Mouse (Mus musculus) adrenal gland, postnatal 10 days (tissue): ENCODE data around the gene Pdk4. TPM values are rescaled to one million over a fixed set of nuclear protein-coding genes. Genes with fewer than 3 reads are reported as not detected.

ENCODE experiments used
- DNase-seq: peaks from one replicate; pipeline ENCODE4 v3.0.0; 2021; ENCODE audit warnings: mixed read lengths
- long read RNA-seq, 2 experiments: library from polyadenylated mRNA; stranded (forward); transcript quantifications; one replicate each; pipeline ENCODE4 v2.0.0; 2021
- total RNA-seq, 2 experiments: library from RNA; stranded (reverse); gene quantifications; 2 replicates each; pipeline ENCODE4 v1.2.3; 2021

The Pdk4 gene
- total RNA-seq, result 100 to 1,000 TPM; 616 to 745 TPM
- long read RNA-seq, experiment 1, transcript Pdk4-201 (11 exons, 3,484 nt), result major isoform, 374 of 684 reads
- long read RNA-seq, experiment 1, partial matches to known transcripts, result 96 of 684 reads
- long read RNA-seq, experiment 1, other reads (novel, unspliced or antisense), result 211 of 684 reads
- long read RNA-seq, experiment 2, transcript Pdk4-201 (11 exons, 3,484 nt), result major isoform, 492 of 580 reads
- long read RNA-seq, experiment 2, partial matches to known transcripts, result 27 of 580 reads
- long read RNA-seq, experiment 2, other reads (novel, unspliced or antisense), result 60 of 580 reads

DNA sequence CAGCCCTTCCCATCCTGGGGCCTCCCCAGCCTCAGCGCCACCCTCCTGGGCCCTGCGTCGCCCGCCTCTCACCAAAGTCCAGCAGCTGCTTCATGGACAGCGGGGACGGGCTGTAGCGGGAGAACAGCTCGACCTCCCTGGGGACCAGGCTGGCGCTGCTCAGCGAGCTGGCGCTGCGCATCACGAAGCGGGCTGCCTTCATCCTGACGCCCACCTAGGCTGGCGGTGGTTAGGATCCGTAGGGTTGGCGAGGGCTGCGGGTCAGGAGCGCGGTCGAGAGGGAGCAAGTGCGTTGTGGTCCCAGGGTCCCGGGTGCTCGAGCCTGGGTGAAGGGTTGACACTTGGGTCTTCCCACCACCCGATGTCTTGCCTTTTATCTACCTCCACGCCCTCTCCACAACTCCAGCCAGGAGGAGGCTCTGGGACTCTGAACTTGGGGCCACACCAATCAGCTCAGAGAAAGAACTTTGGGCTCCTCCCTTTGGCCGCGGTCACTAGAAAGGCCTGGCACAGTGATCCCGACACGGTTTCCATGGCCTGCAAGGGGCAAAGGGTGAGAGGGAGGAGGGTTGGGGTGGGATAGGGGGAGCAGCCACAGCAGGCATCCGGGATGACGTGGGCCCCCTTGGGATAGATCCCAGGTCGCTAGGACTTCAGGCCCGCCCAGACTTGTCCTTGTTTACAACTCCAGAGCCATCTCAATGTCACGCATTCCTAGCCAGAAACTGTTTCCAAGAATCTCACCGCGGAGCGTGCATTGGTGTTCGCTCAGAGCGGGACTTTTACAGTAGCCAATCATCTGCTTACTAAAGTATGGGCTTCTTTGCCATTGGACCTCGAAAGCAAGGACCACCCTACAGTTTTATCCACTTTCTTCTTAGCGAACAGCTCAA is at the start of gene Pdk4:
Pdk4 (minus strand) TSS at position 349 of the 893 bp plus-strand sequence.
- peak; percentile 91 for DNase-seq

DNA sequence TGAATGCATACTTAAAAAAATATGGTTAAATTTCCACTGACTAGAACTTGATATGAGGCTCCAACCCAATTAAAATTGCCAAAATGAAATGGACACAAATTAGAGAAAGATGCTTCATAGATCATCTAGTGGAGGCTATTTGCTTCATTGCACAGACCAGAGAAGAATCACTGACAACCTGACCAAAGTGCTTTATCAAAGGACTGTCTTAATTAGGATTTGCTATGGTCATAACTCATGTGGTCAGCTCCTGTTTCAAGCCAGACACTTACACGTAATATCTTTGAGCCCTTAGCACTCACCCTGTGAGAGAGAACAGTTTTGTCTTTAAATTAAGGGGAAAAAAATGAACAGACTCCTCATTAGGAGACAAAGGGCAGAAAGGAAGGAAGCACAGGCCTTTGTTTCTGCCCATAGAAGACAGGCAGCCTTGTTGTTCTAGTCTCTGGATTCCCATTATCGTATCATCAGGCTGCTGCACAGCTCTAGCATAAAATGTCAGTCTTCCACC is 41.8 kb upstream of the Pdk4 start:
- DNase-seq, result no peak

DNA sequence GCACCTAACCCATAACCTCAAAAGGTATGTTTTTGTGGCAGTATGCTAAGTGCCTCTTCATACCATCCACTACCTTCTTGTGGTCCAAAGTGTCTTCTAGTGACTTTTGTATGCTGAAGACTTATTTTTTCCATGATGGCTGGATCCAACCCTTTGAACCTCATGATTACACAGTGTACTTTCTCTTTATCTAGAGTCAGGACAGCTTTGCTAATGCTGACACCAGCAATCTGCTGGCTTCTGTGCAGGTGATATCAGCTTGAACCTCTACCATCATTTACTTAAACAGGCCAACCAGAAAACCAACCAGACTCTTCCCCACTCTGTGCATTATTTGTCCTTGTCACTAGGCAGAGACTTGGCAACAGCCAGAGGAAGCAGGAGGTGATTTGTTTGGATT is 39.6 kb upstream of the Pdk4 start:
- DNase-seq, result no peak

DNA sequence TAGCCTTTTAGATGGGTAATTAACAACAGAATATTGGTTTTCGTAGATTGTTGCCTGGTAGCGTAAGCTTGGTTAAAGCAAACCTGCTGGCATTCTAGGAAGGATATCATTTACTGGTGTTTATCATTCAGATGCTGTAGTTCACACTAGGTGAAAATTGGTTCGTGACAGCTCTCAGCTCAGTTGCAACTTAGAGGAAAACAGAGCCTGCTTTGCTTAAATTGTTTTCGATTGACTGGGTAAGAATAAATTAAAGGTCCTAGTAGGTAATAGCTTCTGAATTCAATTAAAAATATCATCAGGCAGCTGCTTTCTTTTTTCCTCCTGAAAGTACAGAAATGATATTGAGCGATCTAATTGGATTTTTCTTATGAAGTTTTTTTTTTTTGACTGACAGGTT is 21.0 kb upstream of the Pdk4 start:
- no peak for DNase-seq

DNA sequence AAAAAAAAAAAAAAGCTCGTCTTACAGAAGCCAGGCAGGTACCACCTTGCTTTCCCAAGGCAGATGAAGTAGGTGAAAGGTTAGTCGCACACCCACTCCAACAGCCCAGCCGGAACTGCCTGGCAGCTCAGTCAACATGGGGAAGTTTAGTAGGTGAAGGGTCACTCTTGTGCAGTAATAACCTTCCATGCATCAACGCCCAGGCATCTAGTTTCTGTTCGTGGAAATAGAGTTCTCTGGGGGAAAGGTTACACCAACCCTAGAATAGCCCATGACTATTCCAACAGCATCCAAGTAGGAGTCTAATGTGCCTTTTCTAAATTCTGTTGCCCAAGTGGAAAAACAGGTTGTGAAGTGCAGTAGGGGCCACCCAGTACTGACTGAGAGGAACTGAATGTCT is 13.6 kb upstream of the Pdk4 start:
- DNase-seq, result peak; percentile 68

DNA sequence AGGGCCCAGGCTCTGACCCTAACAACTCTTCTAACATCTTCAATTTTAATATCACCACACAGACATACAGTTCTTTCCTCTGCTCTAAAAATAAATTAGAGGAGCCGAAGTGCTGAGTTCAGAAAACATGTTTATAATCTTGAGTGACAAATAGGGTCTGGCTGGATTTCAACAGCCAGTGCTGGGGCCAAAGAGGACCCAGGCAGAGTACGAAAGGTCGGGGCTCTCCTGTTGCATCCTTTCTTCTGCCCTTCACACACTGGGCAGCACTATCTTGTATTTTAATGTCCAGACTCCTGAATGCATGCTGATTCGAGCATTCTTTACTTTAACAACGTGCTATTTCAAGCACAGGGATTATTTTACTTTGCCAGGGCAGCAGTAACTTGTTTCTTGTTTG is 13.2 kb upstream of the Pdk4 start:
- DNase-seq, result peak; percentile 64

DNA sequence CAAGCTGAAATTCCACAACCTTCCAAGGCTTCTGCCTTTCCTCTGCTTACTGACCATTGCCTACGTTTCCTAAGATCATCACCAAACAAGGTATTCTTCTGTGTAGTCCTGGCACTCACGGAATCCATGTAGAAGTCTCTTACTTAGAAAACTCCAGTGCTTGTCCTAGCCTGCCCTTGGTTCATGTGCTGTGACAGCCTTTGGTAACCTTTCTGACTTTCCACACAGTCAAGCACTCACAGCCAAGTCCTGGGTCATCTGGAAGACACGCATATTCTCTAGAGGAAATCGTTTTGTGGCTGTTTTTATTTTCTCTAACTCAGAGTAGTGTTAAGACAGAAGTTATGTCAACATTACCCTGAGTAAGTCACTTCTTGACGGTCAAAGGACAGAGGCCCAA is 11.7 kb upstream of the Pdk4 start:
- peak; percentile 46 for DNase-seq

DNA sequence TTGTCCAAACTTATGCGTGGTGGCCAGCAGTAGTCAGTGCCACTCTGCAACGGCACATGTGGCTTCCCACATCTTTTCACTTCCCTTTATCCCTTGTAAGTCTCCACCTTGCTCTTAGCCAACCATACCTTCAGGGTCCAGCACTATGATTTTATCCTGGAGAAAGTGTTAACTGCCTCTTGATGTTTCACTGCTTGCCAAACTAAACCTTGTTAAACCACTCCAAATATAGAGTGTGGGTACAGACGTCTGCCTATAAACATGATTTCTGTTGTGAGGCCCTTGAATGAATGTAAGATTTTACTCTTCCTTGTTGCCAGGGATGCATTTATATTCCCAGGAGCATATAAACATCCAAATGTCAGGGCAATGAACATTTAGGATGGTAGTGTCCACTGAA is 10.2 kb upstream of the Pdk4 start:
- DNase-seq, result no peak

DNA sequence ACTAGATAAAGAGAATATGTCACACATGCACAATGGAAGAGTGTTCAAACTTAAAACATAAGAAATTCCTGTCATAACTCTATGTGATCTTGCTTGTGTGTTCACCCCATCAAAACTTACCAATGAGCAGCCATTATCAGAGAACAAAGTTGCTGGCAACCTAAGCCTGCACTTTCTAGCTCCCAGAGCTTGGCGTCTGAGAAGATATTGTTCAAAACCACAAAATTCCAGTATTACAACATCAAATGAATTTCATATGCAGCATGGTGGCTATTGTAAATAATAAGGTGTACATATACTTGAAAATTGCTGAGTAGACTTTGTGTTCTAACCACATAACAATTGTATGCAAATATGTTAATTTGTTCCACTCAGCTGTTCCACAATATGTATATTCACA is 6.7 kb upstream of the Pdk4 start:
- DNase-seq, result no peak

DNA sequence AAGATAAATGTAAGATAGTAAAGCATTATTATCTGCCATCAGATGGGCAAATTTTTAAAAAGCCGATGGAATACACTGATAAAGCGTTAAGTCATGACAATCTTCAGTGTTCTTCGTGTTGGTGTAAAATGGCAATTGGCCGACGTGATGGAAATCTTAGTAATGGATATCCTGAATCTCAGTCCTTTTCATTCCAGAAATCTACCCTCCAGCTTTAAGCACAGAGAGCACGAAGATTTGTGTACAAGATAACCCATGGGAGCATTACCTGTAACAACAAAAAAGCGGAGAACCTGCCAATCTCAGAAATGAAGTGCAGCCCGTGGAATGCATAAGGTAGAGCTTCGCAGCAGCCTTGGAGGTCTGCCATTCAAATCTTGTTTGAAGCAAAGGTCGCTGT is 5.4 kb upstream of the Pdk4 start:
- DNase-seq, result no peak

DNA sequence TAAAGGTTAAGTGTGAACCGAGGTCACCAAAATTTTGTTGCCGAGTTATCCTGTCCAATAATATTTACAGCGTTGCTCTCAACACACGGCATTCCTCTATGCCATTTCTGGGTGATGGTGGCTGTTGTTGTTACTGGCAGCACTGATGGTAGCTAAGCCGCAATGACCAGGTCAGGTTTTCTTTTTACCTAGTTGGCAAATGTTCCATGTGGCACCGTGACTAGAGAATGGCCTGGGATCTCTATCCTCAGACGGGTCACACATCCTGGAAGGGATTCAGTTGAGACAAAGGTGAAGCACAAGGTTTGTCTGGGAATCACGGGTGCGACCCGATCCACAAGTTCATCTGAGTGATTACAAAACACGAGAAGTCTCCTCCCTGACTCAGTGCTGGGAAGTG is 2.6 kb upstream of the Pdk4 start:
- DNase-seq, result peak; percentile 61

DNA sequence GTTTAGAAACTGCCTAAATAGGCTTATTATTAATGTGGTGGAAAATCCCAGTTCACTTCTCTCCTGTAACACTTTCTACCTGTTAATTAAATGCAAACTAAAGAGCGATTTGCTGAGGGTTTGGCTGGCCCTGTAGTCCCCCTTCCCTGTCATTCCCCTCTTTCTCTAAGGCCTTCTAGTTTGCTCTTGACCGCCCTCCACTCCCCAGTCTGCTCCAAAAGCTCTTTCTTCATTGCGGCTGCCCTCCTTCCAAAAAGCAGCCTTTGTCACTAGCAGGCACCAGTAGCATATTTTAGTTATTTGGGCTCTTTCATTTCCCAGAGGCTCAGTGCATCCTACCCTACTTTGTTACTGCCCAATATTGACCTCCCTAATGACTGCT is 736 bp upstream of the Pdk4 start:
- DNase-seq, result no peak

DNA sequence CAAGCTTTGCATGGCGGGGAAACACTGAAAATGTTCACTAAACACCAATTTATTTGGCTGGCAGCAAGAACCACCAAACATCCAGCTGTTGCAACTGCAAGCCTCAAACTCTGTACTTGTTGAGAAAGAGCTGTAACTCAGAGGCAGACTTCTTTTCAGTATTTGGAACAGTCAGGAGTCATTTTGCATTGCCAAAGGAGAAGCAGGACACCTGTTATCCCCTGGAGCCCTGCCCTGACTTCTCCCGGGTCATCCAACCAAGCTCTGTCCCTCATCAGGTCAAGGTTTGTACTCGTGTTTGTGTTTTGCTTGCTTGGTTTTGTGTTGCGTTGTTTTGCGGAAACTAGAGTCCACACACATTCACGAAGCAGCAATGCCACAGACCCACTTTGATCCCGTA is 11.1 kb downstream of the Pdk4 start:
- DNase-seq, result no peak

DNA sequence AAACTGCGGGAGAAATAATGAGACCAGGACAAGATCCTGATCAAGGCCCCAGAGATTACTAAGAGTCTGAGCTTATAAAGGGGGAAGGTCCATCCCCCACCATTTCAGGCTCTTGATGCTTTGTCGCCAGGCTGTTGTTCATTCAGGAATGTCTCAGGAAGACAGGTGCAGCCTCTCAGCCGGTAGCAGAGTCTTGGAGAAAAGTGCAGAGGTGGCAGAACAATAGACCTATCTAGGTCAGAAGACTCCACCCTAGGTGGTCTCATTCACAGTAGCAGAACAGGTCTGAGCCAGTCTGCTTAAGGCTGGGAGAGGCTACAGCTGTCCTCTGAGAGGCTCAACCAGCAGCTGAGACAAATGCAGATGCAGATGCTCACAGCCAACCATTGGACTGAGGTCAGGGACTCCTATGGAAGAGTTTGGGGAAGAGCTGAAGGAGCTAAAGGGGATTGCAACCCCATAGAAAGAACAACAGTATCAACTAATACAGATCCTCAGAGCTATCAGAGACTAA is 13.8 kb downstream of the Pdk4 start:
- no peak for DNase-seq

DNA sequence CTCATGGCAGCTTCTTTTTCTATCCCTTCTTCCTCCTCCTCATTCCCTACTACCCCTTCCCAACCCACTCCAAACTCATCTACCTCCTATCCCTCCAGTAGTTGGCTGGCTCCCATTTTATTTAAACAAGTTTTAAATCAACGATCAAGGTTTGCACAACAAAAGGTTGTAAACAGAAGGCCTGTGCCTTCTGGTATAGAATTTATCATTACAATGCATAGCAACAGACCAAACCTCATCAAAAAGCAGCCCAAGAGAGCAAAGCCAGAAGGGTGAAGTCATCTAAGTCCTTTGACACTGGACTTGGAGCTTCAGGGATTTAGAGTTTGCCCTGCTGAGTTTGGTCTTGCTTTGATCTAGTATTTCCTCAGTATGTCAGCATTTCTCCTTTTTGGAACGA is 15.0 kb downstream of the Pdk4 start:
- DNase-seq, result no peak

DNA sequence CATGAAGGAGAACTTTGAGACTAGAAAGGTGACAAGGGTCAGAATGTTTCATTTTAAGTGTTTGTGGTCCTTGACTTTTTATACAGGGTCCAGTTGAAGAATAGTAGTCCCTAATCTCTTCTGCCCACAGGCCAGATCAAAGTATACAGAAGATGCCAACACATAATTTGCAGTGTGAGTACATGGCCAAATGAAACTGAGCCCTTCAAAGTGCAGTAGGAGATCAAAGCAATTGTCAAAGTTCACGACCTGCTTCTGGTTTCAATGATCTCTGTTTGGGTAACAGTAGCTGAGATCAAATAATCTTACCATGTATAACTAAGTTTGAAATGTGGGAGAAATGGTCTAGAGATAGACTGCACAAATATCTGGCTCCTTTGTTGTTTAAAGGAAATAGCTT is 22.1 kb downstream of the Pdk4 start:
- no peak for DNase-seq

DNA sequence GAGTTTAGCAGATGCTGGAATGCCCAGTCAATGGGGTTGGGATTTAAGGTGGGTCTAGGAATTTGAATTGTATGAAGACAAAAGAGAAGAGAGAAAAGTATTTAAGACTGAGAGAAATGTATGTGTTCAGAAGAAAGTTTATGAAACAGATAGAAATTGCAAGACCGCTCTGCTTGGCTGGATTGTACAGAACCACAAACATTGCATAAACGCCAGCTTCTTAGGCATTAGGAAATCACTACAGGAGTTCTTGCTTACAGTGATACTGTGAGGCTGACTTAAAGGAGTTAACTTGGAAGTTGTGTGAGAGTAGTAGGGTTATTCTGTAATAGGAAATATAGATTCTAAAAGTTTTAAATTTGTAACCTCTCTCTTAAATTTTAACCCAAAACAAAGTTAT is 23.4 kb downstream of the Pdk4 start:
- DNase-seq, result no peak

DNA sequence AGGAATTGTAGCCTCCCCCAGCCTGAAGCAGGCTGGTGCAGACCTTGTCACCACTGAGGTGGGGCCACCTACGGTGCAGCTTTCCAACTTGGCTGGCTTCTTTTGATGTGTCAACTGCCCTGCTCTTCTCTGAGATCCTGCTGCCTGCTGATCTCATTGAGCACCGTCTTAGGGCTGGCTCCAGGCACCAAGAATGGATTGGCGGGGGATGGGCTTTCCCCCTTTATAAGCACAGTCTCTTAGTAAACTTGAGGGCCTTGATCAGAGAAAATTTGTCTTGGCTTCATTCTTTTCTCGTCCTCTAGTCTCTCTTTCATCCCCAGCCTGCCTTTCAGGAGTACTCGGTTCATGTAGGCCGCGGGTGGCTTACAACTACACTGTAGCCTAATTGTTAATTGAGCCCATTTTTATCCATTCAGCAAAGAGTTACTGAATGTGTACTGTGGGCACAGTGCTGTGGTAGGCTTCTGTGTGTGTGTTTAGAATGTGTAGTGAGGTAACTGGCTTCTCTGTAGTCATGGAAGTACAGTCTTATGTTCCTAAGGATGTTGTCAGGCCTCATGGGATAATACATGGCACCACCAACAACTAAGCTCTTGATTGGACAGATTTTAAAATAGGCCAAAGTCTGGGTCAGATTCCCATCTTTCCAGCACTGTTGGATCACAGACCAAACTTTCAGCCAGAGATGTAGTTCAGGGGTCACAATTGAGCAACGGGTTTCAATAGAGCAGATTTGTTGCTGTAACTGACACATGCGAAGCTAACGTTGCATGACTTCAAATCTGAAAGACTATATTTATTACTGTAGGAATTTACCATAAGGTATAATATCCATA is 25.4 kb downstream of the Pdk4 start:
- peak; percentile 32 for DNase-seq

DNA sequence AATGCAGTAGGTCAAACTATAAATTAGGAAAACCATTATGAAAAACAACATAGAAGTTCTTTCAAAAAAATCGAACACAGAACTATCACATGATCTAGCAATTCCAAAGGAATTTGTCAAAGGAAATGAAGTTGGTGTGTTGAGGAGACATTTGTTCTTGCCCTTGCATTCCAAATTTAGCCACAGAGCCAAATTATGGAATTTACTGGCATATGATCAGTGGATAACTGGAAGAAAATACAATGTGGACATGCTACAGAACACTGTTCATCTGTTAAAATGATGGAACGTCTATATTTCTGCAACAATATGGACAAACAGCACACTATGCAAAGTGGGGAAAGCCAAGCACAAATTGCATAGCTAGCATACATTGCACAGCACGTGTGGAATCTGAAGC is 40.3 kb downstream of the Pdk4 start:
- DNase-seq, result no peak

DNA sequence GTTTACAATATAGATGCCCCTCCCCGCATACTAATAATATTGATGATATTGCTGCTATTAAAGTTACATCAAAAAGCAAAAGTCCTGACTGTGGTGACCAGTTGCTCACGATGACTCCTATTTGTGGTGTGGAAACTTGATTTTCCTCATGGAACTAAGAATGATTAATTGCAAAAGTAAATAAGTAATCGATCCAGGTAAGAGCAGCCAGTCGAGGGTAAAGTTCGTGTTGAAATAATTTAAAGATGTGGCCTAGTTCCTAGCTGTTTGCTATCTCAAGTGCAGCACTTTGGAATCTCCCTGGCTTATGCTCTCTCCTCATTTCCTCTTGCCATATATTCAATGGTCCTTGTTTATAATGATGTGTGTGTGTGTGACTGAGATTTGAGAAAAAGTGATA is 46.2 kb downstream of the Pdk4 start:
- DNase-seq, result no peak

DNA sequence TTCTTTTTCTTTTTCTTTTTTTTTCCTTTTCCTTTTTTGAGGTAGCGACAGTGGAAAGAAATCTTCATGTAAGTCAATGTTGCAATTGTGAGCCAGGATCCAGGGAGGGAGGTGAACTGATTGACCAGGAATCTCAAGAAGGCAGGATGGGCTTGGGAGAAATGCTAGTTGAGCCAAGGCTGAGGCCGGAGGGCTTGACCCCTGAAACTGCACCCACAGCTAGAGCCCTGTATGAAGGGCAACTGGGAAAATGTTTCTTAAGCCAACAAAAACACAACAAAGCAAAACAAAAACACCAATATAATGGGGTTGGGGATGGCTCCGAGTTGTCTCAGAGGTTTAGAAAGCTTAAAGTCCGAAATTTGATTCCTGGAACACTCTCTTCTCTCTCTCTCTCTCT is 47.7 kb downstream of the Pdk4 start:
- no peak for DNase-seq

DNA sequence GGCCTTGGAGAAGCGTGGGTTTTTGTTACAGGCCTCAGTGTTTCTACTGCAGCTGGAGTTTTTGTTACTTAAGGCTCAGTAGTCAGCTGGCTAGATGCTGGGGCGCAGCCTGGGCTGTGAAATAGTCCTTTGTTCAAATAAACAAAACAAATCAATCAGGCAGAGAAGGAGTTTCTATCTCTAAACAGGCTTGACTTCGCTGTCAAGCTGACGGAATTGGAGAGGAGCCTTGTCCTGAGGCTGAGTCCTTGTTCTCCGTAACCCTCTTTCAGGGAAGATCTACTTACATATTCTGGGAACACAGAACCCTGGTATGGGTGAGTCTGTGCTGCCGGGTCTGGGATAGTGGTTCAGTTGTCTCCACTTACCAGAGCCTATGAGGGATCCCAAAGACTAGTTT is 48.6 kb downstream of the Pdk4 start:
- no peak for DNase-seq

DNA sequence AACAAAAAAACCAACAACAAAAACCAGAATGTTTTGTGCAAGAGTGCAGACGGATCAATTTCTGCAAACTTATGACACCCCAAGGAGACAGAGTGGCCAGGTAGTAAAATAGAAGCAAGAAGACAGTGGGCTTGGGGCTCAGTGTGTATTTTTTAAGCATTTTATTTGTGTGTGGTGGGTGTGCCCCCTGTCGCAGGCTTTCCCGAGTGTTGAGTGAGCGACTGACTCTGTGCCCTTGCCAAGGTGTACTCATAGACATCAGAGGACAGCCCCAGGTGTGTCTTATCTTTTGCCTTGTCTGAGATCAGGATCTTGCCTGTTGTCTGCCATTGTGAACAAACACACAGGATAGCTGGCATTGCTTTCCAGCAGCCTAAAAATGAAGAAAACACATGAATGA is 49.1 kb downstream of the Pdk4 start:
- DNase-seq, result no peak
